Mouse (Mus musculus) kidney, adult 8-10 months (tissue): ENCODE results near the gene Adam1b.
"Not testable (repeated sequence)": the region's sequence is repeated elsewhere in the genome, so short reads cannot be mapped to it uniquely, and the experiment has no call there.

Experiments used
- DNase-seq, 2 experiments: peaks; one replicate each; pipeline ENCODE4 v3.0.0; 2022

Gene Adam1b

DNA sequence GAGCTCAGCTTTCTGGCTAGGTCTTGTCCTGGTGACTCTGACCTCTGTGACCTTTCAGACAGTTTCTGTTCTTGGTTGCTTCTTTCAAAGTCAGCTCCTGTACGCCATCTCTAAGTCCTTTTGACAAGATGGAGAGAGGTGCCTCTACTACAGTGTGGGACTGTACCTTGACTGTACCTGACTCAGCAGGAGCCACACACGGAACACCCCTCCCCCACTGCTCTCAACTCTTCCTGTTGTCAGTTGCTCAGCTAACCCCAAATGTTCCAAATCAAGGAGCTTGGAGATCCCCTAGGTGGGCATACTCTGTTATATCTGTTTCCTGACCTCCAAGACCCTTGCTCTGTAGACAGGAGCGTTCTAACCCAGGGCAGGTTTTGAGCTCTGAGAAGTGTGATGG, at the start of gene Adam1b:
Gene Adam1b, minus strand, starts transcription at position 205 of the 400 bp plus-strand sequence.
- DNase-seq = no peak

DNA sequence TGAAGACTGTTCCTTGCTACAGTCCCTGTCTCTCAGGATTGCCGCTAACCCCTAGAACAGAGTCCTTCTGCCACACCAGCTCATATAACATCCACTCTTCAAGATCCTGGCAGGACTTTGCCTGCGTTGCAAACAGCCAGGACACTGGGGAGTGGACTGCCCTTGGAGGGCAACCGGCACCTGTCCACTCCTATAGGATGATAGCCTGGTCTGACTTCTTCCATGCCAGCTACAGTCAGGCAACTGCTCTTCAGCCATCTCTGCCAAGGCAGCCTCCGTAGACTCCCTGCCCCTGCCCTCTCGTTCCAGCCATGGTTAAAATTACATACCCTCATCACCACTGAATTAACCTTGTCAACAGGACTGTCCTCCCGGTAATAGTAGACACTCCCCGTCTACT, 46.0 kb upstream of the Adam1b start:
- no peak for DNase-seq

DNA sequence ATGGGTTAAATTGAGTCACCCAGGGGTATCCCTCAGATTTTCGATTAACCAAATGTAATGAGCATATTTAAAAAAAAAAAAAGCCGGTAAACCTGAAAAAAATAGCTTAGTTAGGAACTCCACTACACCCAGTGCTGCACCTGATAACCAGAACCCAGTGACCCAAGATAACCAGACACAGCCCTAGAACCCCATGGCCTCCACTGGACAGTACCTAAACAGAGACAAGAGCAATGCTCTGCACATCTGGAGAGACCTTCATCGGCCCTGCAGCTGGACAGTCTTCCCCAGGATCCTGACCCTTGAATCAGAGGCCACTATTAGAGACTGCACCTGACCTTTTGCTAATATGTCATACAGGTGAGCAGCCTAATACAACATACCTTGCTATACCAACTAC, 43.8 kb upstream of the Adam1b start:
- DNase-seq = no peak

DNA sequence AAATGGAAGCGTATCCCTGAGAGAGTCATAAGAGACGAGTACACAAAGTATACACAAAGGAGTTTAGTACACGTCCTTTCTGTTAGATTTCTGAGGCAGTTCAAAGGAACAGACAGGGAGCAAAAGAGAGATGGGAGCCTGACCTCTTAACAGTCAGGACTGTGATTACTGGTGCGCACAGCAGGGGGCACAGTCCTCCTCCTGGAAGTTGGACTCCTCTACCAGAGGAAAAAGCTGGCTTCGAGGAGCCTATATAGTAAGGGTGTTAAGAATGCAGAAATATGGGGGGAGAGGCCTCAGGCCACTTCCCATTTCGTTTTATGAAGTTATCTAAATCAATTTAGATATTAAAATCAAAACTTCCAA, 43.3 kb upstream of the Adam1b start:
- DNase-seq = peak; percentile 56 to 75

DNA sequence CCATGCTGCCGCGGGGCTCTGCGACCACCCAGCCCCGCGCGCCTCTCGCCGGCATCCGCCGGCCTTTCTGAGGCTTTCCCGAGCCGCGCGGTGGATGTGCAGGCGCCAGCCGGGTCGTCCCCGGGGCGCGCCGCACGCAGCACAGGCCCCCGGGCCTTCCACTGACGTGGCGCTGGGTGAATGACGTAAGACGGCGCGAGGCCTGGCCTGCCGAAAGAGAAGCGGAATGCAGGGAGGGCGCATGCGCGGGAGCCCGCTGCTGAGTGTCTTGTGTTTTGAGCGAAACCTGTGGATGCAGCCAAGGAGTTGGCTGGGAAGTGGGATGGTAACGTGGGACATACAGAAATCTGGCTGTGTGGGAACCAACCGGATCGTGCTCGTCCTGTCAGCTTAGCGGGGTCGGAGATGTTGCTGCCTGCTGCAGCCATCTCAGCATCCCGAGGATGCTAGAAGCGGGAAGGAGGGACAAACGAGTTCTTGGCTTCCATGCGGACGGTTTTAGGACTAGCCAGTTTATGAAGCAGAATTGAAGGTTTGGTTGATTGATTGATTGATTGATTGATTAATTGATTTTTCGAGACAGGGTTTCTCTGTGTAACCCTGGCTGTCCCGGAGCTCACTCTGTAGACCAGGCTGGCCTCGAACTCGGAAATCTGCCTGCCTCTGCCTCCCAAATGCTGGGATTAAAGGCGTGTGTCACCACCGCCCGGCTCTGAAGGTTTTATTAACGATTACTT, 42.7 kb upstream of the Adam1b start, which contains the start of gene Mapkapk5:
Gene Mapkapk5, minus strand, starts transcription at position 113 of the 737 bp plus-strand sequence.
- peak; percentile 94 to 95 for DNase-seq

DNA sequence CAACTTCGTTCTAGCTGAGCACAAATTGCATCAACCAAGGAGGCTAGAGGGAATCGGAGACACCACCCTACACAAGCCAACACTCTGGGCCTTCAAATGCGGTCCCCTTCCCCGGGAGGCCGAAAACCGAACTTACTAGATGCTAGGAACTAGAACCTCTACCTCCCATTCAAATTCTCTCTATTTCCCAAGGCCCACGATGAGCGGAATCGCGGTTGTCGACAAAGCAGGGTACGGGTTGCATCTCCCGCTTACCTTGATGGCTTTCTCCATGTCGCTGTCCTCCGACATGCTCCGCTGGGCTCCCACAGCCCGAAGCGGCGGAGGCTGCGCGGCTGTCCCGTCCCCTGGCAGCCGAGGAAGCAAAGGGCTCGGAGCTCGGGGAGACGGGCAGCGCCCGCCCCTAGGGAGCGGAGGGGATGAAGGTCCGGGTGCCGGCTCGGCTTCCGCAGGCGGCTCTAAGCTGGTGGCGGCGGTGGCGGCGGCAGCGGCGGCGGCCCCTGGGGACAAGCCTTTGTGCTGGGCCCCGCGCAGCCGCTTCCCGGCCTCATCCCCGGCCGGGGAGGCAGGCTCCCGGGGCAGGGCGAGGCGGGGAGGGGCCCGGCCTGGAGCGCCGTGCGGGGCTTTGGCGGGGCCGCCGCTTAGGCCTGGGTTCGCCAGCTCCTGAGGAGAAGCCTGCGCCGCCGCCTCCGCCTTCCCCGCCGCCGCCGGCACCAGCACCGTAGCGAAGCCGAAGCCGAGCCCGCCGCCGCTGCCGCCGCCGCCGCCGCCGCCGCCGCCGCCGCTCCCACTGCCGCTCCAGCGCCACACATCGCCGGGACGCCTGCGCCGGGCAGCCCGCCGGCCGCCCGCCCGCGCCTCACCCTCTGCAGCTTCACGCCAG, 41.9 kb upstream of the Adam1b start, which contains the start of the genes Adam1a and Gm42878:
Gene Adam1a, minus strand, starts transcription at position 573 of the 883 bp plus-strand sequence.
Gene Gm42878, minus strand, starts transcription at position 573 of the 883 bp plus-strand sequence.
- peak in 1 of 2 experiments; percentile 27 for DNase-seq

DNA sequence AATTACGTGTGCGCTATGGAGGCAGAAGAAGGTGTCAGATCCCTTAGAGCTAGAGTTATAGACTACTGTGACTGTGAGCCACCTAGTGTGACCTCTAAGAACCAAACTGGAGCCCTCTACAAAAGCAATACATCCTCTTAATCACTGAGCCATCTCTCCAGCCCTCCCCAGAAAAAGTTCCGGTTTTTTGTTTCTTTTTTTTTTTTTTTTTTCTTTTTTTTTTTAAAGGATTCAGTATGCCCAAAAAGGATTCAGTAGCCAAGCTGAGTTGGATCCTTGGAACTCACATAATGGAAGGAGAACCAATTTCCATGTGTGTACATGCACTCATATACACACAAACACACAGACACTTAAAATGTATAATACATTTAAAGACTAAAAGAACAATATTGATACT, 40.1 kb upstream of the Adam1b start:
- no peak for DNase-seq

DNA sequence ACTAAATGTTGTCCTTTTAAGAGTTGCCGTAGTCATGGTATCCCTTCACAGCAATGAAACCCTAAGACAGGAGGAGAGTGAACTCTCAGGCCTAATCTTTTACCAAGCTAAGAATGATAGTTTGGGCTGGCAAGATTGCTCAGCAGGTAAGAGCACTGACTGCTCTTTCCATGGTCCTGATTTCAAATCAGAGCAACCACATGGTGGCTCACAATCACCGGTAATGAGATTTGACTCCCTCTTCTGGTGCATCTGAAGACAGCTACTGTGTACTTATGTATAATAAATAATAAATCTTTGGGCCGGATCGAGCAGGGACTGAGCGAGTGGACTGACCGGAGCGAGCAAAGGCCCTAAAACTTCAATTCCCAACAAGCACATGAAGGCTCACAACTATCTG, 38.0 kb upstream of the Adam1b start:
- DNase-seq = no peak

DNA sequence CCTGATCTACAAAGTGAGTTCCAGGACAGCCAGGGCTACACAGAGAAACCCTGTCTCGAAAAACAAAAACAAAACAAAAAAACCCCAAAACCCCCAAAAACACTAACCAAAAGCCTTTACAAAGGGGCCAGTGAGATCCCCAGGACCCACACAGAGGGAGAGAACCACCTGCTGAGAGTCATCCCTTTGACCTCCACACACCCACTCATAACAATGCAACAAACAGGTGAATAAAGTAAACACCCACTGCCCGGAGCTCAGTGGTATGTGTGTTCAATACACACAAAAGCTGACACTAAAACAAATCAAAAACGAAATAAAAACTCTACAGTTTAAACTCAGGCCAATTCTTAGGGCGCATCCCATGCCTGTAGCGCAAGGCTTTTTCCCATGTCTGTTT, 36.8 kb upstream of the Adam1b start:
- no peak for DNase-seq

DNA sequence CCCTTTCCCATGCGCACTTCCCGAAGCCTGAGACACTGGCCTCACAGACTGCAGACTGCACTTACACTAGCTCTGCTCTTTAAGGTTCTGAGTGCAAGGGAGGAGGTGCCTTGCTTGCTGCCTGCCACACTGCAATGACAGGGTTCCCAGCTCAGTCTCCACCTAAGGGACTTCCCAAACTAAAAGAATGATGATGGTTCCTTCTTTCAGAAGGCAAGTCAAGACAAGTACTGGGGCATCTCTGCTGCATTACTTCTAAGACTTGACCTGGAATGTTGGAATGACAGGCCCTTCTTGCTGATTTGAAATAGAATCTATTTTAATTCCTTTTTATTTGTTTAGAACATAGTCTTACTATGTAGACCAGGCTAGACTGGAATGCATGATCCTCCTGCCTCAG, 34.4 kb upstream of the Adam1b start:
- DNase-seq = no peak

DNA sequence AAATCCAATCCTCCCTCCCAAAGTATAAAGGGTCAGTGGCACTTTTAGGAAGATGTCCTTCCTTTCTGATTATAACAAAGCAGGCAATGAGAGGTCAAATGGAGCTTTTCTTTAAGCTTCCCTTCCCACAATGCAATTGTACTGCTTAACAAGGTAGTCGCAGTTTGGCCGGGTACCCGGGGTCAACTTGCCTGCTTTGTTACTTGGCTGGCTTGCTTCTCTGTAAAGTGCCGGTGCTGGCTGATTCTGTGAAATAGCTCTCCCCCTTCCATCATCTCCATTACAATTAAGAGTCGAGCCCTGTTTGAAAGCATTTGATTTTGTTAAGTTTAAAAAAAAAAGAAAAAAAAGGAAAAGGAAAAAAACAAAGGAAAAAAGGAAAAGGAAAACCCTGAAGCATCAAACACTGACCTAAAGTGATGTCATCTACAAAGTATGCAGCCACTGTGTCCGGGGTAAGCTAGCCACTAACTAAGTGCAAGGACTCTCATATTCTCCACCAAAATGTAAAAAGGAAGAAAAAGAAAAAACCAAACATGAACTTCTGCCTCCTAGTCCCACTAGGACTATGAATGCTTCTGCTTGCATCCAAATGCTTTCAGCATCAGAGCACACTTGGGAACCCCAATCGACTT, 33.8 kb upstream of the Adam1b start:
- DNase-seq = no peak

DNA sequence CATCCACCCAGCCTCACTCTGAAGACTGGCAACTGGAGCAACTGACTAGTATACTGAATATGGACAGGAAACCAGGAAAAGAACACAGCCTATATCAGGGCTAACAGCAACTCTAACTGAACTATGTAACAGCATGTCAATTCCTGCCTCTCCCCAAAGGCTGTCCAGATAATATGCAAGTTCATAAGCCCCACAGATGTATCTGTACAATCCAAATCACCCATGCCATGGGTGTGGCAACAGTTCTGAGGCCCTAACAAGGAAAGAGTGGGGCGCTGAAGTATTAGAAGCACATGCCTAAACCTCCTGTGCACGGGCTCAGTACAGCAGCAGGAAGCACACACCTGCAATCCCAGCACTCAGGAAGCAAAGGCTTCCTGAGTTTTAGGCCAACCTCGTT, 31.9 kb upstream of the Adam1b start:
- no peak for DNase-seq

DNA sequence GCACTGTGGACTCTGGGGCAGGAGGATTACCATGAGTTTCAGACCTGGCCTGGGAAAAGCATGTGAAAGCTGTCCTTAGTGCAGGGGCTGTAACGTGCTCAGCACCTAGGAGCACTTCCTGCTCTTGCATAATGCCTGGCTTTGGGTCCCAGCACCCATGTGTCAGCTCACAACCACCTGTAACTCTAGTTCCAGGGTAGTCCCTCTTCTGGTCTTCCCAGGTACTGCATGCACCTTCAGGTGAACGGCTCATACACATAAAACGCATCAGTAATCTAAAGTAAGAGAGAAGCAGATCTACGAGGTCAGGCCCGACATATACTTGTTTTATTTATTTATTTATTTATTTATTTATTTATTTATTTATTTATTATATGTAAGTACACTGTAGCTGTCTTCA, 31.3 kb upstream of the Adam1b start:
- DNase-seq = peak in 1 of 2 experiments; percentile 26

DNA sequence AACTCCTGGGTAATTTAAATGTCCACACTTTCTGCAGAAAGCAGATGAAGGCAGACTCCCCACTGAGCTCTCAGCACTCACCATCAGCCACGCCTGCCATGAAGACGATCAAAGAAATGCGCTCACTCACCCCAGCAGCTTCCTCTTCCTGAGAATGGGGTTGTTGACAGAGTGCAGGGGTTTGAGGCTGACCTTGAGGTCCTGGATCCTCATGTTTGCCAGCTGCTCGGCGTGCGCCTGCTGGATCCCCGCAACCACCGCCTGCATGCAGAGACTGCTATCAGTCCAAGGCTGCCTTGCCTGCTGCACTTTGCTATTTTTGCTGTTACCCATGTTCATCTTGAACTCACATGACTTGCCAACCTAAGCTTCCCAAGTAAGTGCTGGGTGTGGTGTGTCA, 23.7 kb upstream of the Adam1b start:
- DNase-seq = no peak

DNA sequence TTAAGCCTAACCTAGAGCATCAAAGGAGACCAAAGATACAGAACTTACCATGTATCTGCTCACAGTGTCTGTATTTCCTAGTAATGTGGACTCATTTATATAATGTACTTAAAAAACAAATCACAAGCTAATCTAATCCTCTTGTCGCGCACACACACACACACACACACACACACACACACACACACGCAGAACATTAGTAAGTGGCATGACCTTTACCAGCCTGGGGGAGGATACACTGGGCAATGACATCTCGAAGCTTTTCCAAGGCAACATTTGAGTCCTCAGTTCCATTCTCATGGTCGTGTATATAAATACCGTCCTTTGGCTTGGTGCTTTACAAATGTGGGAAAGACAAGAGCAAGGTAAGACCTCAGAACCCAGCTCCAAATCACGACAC, 23.3 kb upstream of the Adam1b start:
- no peak for DNase-seq

DNA sequence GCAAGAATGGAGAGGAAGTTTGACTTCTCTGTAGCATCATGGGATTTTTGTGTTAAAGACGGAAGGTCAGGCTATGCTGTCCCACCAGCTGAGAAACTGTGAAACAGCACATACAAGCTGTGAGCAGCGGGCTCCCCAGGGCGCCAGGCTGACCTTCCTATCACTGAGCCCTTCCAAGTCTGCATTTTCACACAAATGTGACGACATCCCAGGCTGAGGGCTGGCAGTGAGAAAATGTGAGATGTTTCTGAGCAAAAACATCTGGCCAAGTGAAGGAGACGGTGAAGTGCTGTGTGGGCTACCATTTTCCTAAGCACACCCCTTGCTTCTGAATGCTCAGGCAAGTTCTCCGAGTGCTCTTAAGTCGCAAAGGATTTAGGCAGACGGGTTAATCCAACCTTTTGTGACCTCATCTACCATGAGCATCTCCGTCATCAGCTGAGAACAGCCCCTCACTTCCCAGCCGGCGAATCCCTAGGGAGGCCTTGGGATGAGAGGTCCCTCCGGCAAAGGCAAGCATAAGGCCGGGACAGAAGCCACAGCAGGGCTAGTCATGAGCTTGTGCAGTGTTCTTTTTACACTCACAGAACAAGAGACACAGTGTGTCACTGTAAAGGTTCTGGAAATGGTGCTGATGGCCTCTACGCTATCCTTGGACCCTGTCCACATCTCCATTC, 22.7 kb upstream of the Adam1b start:
- DNase-seq = no peak

DNA sequence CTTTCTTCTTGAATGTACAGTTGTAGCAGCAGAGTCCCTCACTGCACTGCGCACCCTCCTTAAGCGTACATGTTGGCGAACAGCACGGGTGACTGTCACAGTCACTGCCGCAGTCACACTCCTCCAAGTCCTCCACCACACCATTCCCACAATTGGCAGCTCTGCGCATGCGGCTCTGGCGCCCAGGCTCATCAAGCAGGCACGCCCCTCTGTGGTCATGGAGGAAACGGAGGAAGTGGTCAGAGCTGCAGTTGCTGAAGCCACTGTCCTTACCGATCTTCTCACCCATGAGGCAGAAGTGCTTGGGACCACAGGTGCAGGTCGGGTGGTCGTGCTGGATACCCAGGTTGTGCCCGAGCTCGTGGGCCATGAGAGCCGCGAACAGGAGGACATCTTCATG, 16.5 kb upstream of the Adam1b start:
- not testable (repeated sequence) for DNase-seq

DNA sequence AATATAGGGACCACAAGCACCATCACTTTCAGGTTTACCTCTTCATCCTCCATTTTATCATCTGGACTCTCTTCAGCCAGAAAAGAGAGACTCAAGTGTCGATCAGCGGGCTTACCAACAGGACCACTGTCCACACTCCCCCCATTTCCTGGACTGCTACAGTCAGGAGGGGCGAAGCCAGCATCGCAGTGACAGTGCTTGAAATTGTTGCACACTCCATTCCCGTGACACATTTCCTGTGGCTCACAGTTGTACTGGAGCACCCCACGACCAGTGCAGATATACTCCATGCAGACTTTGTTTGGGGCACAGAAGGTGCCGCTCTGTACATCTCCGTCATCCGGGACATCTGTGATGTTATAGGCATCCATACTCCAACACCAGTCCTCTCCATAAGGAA, 15.7 kb upstream of the Adam1b start:
- DNase-seq = no peak

DNA sequence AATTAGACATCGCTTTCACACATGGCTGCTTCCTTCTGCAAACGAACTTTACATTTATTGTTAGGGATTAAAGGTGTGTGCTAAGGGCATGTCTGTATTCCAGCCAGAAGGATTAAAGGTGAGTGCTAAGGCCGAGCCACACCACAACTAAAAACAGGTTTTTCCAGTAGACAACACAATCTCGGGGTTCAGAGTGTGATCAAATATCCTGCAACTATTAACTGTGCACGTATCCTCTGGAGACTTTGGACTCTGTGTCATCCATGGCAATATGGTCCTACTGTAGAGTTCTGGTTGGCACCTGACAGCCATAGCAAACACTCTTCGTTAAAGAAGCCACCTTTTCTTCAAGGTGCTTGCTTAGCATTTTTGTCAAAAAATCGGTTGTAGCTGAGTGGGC, 6.8 kb upstream of the Adam1b start:
- no peak for DNase-seq

DNA sequence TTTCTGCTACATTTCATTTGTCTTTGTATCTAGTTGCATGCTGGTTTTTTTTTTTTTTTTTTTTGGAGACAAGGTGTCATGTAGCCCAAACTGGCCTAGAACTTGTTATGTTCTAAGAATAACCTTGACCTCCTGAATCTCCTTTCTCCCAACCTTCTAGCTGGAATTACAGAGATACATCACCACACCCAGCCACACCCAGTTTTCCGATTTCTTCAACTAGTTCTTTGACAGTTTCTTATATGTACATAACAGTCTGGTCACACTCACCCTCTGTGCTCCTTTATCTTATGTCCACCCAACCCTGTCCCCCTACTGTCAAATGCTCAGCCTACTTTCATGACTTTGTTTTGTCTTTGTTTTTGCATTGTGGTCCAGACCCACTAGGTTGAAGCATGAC, 3.6 kb upstream of the Adam1b start:
- no peak for DNase-seq

DNA sequence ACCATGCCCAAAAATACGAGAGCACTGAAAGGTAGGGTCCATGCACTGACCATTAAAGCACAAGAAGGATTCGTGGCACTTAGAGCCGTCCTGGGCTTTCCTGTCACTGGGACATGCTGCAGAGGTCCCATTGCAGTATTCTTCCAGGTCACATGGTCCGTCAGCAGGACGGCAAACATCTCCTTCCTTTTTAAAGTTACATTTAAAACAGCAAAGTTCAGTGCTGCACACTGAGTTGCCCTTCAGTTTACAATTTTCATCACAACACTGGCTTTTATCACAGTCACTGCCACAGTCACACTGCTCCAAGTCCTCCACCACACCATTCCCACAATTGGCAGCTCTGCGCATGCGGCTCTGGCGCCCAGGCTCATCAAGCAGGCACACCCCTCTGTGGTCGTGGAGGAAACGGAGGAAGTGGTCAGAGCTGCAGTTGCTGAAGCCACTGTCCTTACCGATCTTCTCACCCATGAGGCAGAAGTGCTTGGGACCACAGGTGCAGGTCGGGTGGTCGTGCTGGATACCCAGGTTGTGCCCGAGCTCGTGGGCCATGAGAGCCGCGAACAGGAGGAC, 1.7 kb downstream of the Adam1b start:
- DNase-seq = not testable (repeated sequence)

DNA sequence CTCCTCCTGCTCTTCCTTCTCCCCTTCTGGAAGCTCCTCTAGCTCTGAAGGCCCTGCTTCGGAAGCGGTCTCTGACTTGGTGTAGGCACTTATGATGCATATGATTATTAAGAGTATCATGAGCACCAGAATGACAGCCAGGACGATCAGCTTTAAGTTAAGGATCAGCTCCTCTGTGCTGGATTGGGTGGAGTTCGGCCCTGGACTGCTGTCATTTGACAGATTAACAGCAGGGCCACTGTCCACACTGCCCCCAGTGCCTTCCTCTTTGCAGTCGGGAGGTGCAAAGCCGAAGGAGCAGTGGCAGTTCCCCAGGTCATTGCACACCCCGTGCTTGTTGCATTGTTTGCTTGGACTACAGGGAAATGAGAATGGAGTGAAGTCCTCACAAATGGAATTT, 2.5 kb downstream of the Adam1b start:
- no peak for DNase-seq

DNA sequence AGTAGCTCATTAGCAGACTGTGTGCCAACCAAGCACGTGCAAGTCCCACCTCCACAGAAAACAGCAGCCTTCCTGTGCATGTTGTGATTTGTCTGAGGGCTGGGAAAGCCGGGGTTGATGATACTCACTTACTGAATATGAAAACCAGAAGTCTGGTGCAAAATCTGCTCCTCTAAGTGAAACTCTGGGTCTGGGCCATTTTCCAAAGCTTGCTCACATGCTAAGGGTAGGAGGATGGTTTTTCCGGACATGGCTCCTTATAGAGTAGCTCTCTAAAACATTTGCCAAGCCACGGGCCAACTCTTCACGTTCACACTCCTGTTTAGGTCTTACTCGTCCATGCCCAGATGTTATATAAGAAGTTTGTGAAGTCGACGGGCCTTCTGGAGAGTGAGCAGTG, 9.9 kb downstream of the Adam1b start:
- no peak for DNase-seq
